9 mouse cellular contexts compared by ENCODE assay signal in the genomic region with DNA sequence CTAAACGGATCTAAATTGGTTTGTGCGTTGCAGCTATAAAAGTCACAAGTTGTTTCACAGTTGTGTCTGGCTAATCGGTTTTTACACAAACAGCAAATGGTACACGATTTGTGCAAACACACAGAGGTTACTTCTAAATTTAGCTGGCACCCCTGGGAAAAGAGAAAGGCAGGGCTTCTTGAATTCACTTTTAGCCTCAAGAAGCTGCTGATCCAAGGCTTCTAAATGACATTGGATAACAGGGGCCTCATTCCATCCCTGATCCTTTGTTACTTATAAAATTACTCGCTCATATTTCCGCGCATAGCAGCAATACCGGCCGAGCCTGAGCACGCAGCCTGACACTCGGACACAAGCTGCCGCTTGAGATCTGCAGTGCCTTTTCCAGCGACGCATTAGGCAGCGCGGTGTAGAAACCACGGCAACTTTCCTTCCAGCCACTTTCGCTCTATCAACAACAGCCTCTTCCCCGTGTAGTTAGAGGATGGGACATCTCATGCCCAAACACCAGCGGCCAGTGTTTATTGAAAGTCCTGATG. TPM values are rescaled to one million over a fixed set of nuclear protein-coding genes. Genes with fewer than 3 reads are reported as not detected.
DNase-seq lines count a peak whose midpoint lies in the region; ATAC-seq and TF ChIP-seq lines count a peak whose summit lies in the region.
"Had no signal": no experiment of that assay in that cellular context is flagged by ENCODE, and none has a peak within 500 bp of the region (broad histone marks: within the 10 kb centered on the region; RNA-seq: fewer than 3 reads in every experiment).

No protein-coding gene starts in this region.

- no peaks in the 10 kb centered on the region for H3K36me3 ChIP-seq in forebrain, embryonic 11.5 days (ENCODE audit: control insufficient read depth, insufficient read depth, low read length)
- no peaks in the 10 kb centered on the region for H3K36me3 ChIP-seq in forebrain, embryonic 12.5 days (replicated peaks)
- H3K36me3 ChIP-seq in E14TG2a.4 (ENCODE audit: insufficient read depth, low read length): no peaks in the 10 kb centered on the region
- H3K36me3 ChIP-seq in embryonic facial prominence, embryonic 14.5 days (ENCODE audit: control insufficient read depth, insufficient read depth, low read length): no peaks in the 10 kb centered on the region
- no peaks in the 10 kb centered on the region for H3K36me3 ChIP-seq in limb, embryonic 11.5 days (ENCODE audit: control insufficient read depth, insufficient read depth, low read length)
- H3K36me3 ChIP-seq in midbrain, postnatal 0 days (ENCODE audit: insufficient read depth, low read length): no peaks in the 10 kb centered on the region

- H3K27ac ChIP-seq in forebrain, embryonic 11.5 days (ENCODE audit: low read depth, low read length): no peak overlapping the region
- H3K27ac ChIP-seq in forebrain, embryonic 12.5 days: no peak overlapping the region
- no peak overlapping the region for H3K27ac ChIP-seq in embryonic facial prominence, embryonic 14.5 days (replicated peaks; ENCODE audit: low read depth, low read length)
- H3K27ac ChIP-seq in limb, embryonic 11.5 days (replicated peaks; ENCODE audit: low read depth, low read length): no peak overlapping the region
- no peak overlapping the region for H3K27ac ChIP-seq in midbrain, postnatal 0 days (ENCODE audit: low read depth, low read length)

- peaks cover 11% of the 10 kb centered on the region for H3K4me1 ChIP-seq in forebrain, embryonic 11.5 days (replicated peaks; ENCODE audit: control insufficient read depth, insufficient read depth, low read length)
- H3K4me1 ChIP-seq in forebrain, embryonic 12.5 days: peaks cover 28% of the 10 kb centered on the region
- peaks cover 64% of the 10 kb centered on the region for H3K4me1 ChIP-seq in E14TG2a.4 (replicated peaks; ENCODE audit: low read depth, low read length)
- H3K4me1 ChIP-seq in embryonic facial prominence, embryonic 14.5 days (ENCODE audit: control insufficient read depth, insufficient read depth, low read length): peaks cover 8% of the 10 kb centered on the region; the same call in 1 of the 2 replicates
- 0 out of 2 replicates have a peak, but pooled peaks cover 3% of the 10 kb centered on the region for H3K4me1 ChIP-seq in limb, embryonic 11.5 days (ENCODE audit: control insufficient read depth, insufficient read depth, low read length)
- no peaks in the 10 kb centered on the region for H3K4me1 ChIP-seq in midbrain, postnatal 0 days (ENCODE audit: insufficient read depth, low read length)

- no peak overlapping the region for H3K9ac ChIP-seq in forebrain, embryonic 11.5 days (ENCODE audit: low read length)
- H3K9ac ChIP-seq in forebrain, embryonic 12.5 days: no peak overlapping the region
- H3K9ac ChIP-seq in embryonic facial prominence, embryonic 14.5 days (ENCODE audit: low read depth, low read length): no peak overlapping the region
- H3K9ac ChIP-seq in limb, embryonic 11.5 days (ENCODE audit: low read length): no peak overlapping the region
- no peak overlapping the region for H3K9ac ChIP-seq in midbrain, postnatal 0 days (replicated peaks; ENCODE audit: low read length, poor library complexity, severe bottlenecking)

- H3K27me3 ChIP-seq in forebrain, embryonic 11.5 days (ENCODE audit: control insufficient read depth, insufficient read depth, low read length): peaks cover 85% of the 10 kb centered on the region
- H3K27me3 ChIP-seq in forebrain, embryonic 12.5 days: peaks cover 88% of the 10 kb centered on the region
- peaks cover 50% of the 10 kb centered on the region for H3K27me3 ChIP-seq in E14TG2a.4 (ENCODE audit: insufficient read depth, low read length)
- H3K27me3 ChIP-seq in embryonic facial prominence, embryonic 14.5 days (replicated peaks; ENCODE audit: control insufficient read depth, insufficient read depth, low read length): peaks cover 98% of the 10 kb centered on the region
- peaks cover 76% of the 10 kb centered on the region for H3K27me3 ChIP-seq in limb, embryonic 11.5 days (ENCODE audit: control insufficient read depth, insufficient read depth, low read length)
- peaks cover 63% of the 10 kb centered on the region for H3K27me3 ChIP-seq in midbrain, postnatal 0 days (ENCODE audit: insufficient read depth, low read length)
- H3K27me3 ChIP-seq: CH12.LX had no signal

- WGBS in forebrain, embryonic 11.5 days: under 1% methylated on average over 20 of the region's 20 CpGs
- under 1% methylated on average over 20 of the region's 20 CpGs for WGBS in forebrain, embryonic 12.5 days
- under 1% methylated on average over 20 of the region's 20 CpGs for WGBS in embryonic facial prominence, embryonic 14.5 days
- WGBS in limb, embryonic 11.5 days: under 1% methylated on average over 20 of the region's 20 CpGs
- WGBS in midbrain, postnatal 0 days: 1% methylated on average over 20 of the region's 20 CpGs

- H3K4me3 ChIP-seq in forebrain, embryonic 11.5 days (ENCODE audit: low read depth, low read length): no peak overlapping the region
- no peak overlapping the region for H3K4me3 ChIP-seq in forebrain, embryonic 12.5 days (replicated peaks)
- H3K4me3 ChIP-seq in E14TG2a.4 (replicated peaks; ENCODE audit: low read length): peak overlapping the region; percentile 50
- peak overlapping the region; percentile 3; the same call in 1 of the 2 replicates for H3K4me3 ChIP-seq in embryonic facial prominence, embryonic 14.5 days (ENCODE audit: low read depth, low read length)
- H3K4me3 ChIP-seq in limb, embryonic 11.5 days (ENCODE audit: low read depth, low read length): no peak overlapping the region
- no peak overlapping the region for H3K4me3 ChIP-seq in midbrain, postnatal 0 days (ENCODE audit: low read depth, low read length)

- peak; percentile 71 for DNase-seq in forebrain, embryonic 11.5 days (ENCODE audit: low spot score)
- DNase-seq in embryonic facial prominence, embryonic 14.5 days (ENCODE audit: low spot score): peak; percentile 59
- peak; percentile 67 for DNase-seq in limb, embryonic 11.5 days (ENCODE audit: low spot score)
- DNase-seq in spleen, postnatal 10 days (ENCODE audit: low spot score in 2 of 2): no peak
- no peak for DNase-seq in right cerebral cortex, postnatal 4 days
- DNase-seq in midbrain, postnatal 0 days (ENCODE audit: low spot score): no peak

- no peak overlapping the region for H3K4me2 ChIP-seq in forebrain, embryonic 11.5 days (ENCODE audit: low read depth, low read length, severe bottlenecking)
- H3K4me2 ChIP-seq in forebrain, embryonic 12.5 days: no peak overlapping the region
- H3K4me2 ChIP-seq in embryonic facial prominence, embryonic 14.5 days (ENCODE audit: low read depth, low read length): peak overlapping the region; percentile 39; the same call in 1 of the 2 replicates
- H3K4me2 ChIP-seq in limb, embryonic 11.5 days (ENCODE audit: low read depth, severe bottlenecking): no peak overlapping the region
- no peak overlapping the region for H3K4me2 ChIP-seq in midbrain, postnatal 0 days (ENCODE audit: low read depth, low read length, poor library complexity, severe bottlenecking)

- no peaks in the 10 kb centered on the region for H3K9me3 ChIP-seq in forebrain, embryonic 11.5 days (ENCODE audit: control insufficient read depth, low read length)
- no peaks in the 10 kb centered on the region for H3K9me3 ChIP-seq in forebrain, embryonic 12.5 days
- no peaks in the 10 kb centered on the region for H3K9me3 ChIP-seq in E14TG2a.4 (ENCODE audit: low read length)
- H3K9me3 ChIP-seq in embryonic facial prominence, embryonic 14.5 days (ENCODE audit: control insufficient read depth, low read length): no peaks in the 10 kb centered on the region
- no peaks in the 10 kb centered on the region for H3K9me3 ChIP-seq in limb, embryonic 11.5 days (ENCODE audit: control insufficient read depth, low read length)
- H3K9me3 ChIP-seq in midbrain, postnatal 0 days (ENCODE audit: low read length): no peaks in the 10 kb centered on the region

- ATAC-seq in forebrain, embryonic 11.5 days (replicated peaks; ENCODE audit: low FRiP score): no peak
- no peak for ATAC-seq in forebrain, embryonic 12.5 days (ENCODE audit: low FRiP score)
- no peak for ATAC-seq in embryonic facial prominence, embryonic 14.5 days (ENCODE audit: low read depth)
- ATAC-seq in limb, embryonic 11.5 days (ENCODE audit: insufficient number of reproducible peaks, low FRiP score, low TSS enrichment, low read depth): no peak
- no peak for ATAC-seq in midbrain, postnatal 0 days (ENCODE audit: low FRiP score)

- TF ChIP-seq CTCF in E14TG2a.4 (conservative IDR thresholded peaks at IDR 0.05; ENCODE audit: low read length): no peak
- TF ChIP-seq CTCF in midbrain, postnatal 0 days (IDR thresholded peaks at IDR 0.05): no peak

RNA-seq across cellular contexts. Expression of a gene that starts 4.0 kb away (rescaled TPM):
- 0.08 TPM in 1 of 2 replicates, not detected in the other for polyA plus RNA-seq in forebrain, embryonic 11.5 days (2014; fragmentation: Nextera tagmentation; extraction: Ambion mirVana)
- polyA plus RNA-seq in forebrain, embryonic 12.5 days (2016; fragmentation: Nextera tagmentation; extraction: Ambion mirVana): 0.08 and 0.13 TPM in 2 replicates
- 1.4 and 2.0 TPM in 2 replicates for polyA plus RNA-seq in embryonic facial prominence, embryonic 14.5 days (2014; fragmentation: Nextera tagmentation; extraction: Ambion mirVana)
- polyA plus RNA-seq in limb, embryonic 11.5 days (2014; fragmentation: Nextera tagmentation; extraction: Ambion mirVana): 0.21 and 0.44 TPM in 2 replicates
- total RNA-seq in midbrain, postnatal 0 days (2014; rRNA removed): 0.71 and 1.0 TPM in 2 replicates
- polyA plus RNA-seq in midbrain, postnatal 0 days (2015; fragmentation: Nextera tagmentation; extraction: Ambion mirVana): not detected in 2 replicates
- total RNA-seq: CH12.LX had no signal

RNA-seq across cellular contexts. Expression of a gene that starts 55.3 kb away (rescaled TPM):
- 17.6 TPM in 2 replicates for polyA plus RNA-seq in forebrain, embryonic 11.5 days (2014; fragmentation: Nextera tagmentation; extraction: Ambion mirVana)
- 14.2 and 15.7 TPM in 2 replicates for polyA plus RNA-seq in forebrain, embryonic 12.5 days (2016; fragmentation: Nextera tagmentation; extraction: Ambion mirVana)
- 17.9 and 18.2 TPM in 2 replicates for polyA plus RNA-seq in embryonic facial prominence, embryonic 14.5 days (2014; fragmentation: Nextera tagmentation; extraction: Ambion mirVana)
- polyA plus RNA-seq in limb, embryonic 11.5 days (2014; fragmentation: Nextera tagmentation; extraction: Ambion mirVana): 21.3 and 21.6 TPM in 2 replicates
- 18.2 and 29.5 TPM in 2 replicates for total RNA-seq in midbrain, postnatal 0 days (2014; rRNA removed)
- polyA plus RNA-seq in midbrain, postnatal 0 days (2015; fragmentation: Nextera tagmentation; extraction: Ambion mirVana): 13.9 and 14.2 TPM in 2 replicates

Comparison
In these comparisons a context has a peak if more than half of its experiments do, and no peak if none do; other contexts are left out.
1. DNase-seq: peak in forebrain, embryonic 11.5 days (single experiment), embryonic facial prominence, embryonic 14.5 days (single experiment) and limb, embryonic 11.5 days (single experiment); none in spleen, postnatal 10 days (0 of 2), right cerebral cortex, postnatal 4 days (single experiment) and midbrain, postnatal 0 days (single experiment).
2. H3K4me3 ChIP-seq: peak in E14TG2a.4 (single experiment) and embryonic facial prominence, embryonic 14.5 days (single experiment); none in forebrain, embryonic 11.5 days (single experiment), forebrain, embryonic 12.5 days (single experiment), limb, embryonic 11.5 days (single experiment) and midbrain, postnatal 0 days (single experiment).